Mouse (Mus musculus): ENCODE measurements around the gene Spag7. TPM values are rescaled to one million over a fixed set of nuclear protein-coding genes. Genes with fewer than 3 reads are reported as not detected.

Gene Spag7
- polyA plus RNA-seq, 1 experiment from 2014 or later = 156 TPM

DNA sequence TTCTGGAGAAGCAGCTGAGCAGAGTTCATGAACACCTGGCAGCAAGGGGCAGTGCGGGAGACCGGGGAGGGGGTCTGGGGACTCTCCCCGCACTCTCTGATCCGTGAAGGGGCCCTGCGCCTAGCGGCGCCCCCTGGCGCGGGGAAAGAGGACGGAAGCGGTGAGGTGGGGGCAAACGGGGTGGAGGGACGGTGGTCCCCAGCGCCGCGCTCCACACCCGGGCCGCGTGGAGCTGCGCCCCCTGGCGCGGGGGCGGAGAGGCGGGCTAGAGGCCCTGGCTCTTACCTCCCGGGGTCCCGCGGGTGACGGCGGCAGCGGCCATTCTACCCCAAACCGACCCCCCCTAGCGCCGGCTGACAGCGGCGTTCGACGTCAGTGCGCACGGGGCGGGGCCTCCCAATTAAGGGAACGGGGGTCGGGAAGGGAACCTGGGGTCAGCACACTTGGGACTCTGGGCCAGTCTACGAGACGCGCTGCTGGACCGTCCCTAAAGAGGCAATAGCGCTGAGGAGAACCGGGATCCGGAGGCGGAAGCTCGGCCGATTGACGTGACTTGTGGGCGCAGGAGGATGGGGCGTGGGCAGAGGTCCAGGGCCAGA lies 18.5 kb upstream of the Spag7 start, which contains the start of gene Camta2:
Camta2 (minus strand) TSS at position 505 of the 599 bp plus-strand sequence.
- H3K36me3 ChIP-seq (ENCODE audit: control insufficient read depth, insufficient read depth, low read length) = peaks cover 3% of the 10 kb centered on the region
- peaks cover 7% of the 10 kb centered on the region for H3K4me1 ChIP-seq (ENCODE audit: control insufficient read depth, insufficient read depth, low read length)
- DNase-seq (ENCODE audit: low spot score) (peak; percentile 90), ATAC-seq (ENCODE audit: insufficient number of reproducible peaks, low FRiP score, low TSS enrichment, low read depth) (peak; percentile 86)
- peak within 1 kb of the TSS; percentile 66; the same call in 1 of the 2 replicates for H3K27ac ChIP-seq (replicated peaks; ENCODE audit: low read depth, low read length)
- H3K9ac ChIP-seq (ENCODE audit: low read length) = peak within 1 kb of the TSS; percentile 75
- no peaks in the 10 kb centered on the region for H3K27me3 ChIP-seq (ENCODE audit: control insufficient read depth, insufficient read depth, low read length)
- under 1% methylated on average over 48 of the region's 55 CpGs for WGBS
- peak within 1 kb of the TSS; percentile 82 for H3K4me3 ChIP-seq (ENCODE audit: low read depth, low read length)
- no peaks in the 10 kb centered on the region for H3K9me3 ChIP-seq (ENCODE audit: control insufficient read depth, low read length)
- H3K4me2 ChIP-seq (ENCODE audit: low read depth, severe bottlenecking) = peak within 1 kb of the TSS; percentile 72

DNA sequence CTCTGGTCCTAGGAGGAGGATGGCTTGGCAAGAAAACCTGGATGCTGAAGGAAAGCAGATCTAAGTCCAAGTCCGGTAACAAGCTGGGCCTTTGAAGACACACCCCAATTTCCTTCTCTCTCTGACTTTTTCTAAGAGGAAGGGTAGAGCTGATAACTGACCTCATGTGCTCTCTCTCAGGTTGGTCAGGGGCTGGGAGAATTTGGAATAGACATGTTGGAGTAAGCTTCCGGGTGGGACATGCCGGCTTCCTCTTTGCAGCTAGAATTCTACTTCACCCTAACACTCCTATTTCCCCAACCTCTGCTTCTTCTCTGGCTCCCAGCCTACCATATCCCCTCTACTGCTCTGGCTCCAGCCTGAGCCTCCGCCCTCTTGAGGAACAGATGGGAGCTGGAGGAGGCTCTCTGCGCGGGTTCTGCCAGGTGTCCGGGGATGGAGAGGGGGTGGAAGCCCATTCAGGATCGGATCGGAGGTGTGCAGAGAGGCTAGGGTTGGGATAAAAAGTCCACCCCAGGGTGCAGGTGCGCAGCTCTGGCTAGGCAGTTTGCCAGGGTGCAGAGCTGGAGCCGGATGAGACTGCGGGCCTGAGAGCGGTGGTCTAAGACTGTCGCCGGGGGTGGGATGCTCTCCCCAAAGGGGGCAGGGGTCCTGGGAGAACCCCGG lies 17.8 kb upstream of the Spag7 start:
- peak overlapping the region; percentile 82 for H3K4me3 ChIP-seq (ENCODE audit: low read depth, low read length)
- H3K36me3 ChIP-seq (ENCODE audit: control insufficient read depth, insufficient read depth, low read length) = peaks cover 3% of the 10 kb centered on the region
- DNase-seq (ENCODE audit: low spot score) = peak; percentile 62
- H3K27ac ChIP-seq (replicated peaks; ENCODE audit: low read depth, low read length) = peak overlapping the region; percentile 66; the same call in 1 of the 2 replicates
- peaks cover 12% of the 10 kb centered on the region for H3K4me1 ChIP-seq (ENCODE audit: control insufficient read depth, insufficient read depth, low read length)
- peak overlapping the region; percentile 72 for H3K4me2 ChIP-seq (ENCODE audit: low read depth, severe bottlenecking)
- 0 out of 2 replicates have a peak, but pooled peaks have one; percentile 6 for ATAC-seq (ENCODE audit: insufficient number of reproducible peaks, low FRiP score, low TSS enrichment, low read depth)
- peak overlapping the region; percentile 75 for H3K9ac ChIP-seq (ENCODE audit: low read length)
- WGBS = 4% methylated on average over 16 of the region's 16 CpGs
- H3K27me3 ChIP-seq (ENCODE audit: control insufficient read depth, insufficient read depth, low read length) = no peaks in the 10 kb centered on the region
- H3K9me3 ChIP-seq (ENCODE audit: control insufficient read depth, low read length) = no peaks in the 10 kb centered on the region

GRCm38 (mm10) chr11:70683640-70684039 lies 14.4 kb upstream of the Spag7 start:
- peaks cover 3% of the 10 kb centered on the region for H3K36me3 ChIP-seq (ENCODE audit: control insufficient read depth, insufficient read depth, low read length)
- no peaks in the 10 kb centered on the region for H3K9me3 ChIP-seq (ENCODE audit: control insufficient read depth, low read length)
- H3K4me2 ChIP-seq (ENCODE audit: low read depth, severe bottlenecking) = no peak overlapping the region
- WGBS = 79% methylated on average over 5 of the region's 5 CpGs
- H3K4me3 ChIP-seq (ENCODE audit: low read depth, low read length) = no peak overlapping the region
- DNase-seq (ENCODE audit: low spot score) = no peak
- peaks cover 12% of the 10 kb centered on the region for H3K4me1 ChIP-seq (ENCODE audit: control insufficient read depth, insufficient read depth, low read length)
- no peak overlapping the region for H3K27ac ChIP-seq (replicated peaks; ENCODE audit: low read depth, low read length)
- no peak for ATAC-seq (ENCODE audit: insufficient number of reproducible peaks, low FRiP score, low TSS enrichment, low read depth)
- H3K9ac ChIP-seq (ENCODE audit: low read length) = no peak overlapping the region
- H3K27me3 ChIP-seq (ENCODE audit: control insufficient read depth, insufficient read depth, low read length) = no peaks in the 10 kb centered on the region

DNA sequence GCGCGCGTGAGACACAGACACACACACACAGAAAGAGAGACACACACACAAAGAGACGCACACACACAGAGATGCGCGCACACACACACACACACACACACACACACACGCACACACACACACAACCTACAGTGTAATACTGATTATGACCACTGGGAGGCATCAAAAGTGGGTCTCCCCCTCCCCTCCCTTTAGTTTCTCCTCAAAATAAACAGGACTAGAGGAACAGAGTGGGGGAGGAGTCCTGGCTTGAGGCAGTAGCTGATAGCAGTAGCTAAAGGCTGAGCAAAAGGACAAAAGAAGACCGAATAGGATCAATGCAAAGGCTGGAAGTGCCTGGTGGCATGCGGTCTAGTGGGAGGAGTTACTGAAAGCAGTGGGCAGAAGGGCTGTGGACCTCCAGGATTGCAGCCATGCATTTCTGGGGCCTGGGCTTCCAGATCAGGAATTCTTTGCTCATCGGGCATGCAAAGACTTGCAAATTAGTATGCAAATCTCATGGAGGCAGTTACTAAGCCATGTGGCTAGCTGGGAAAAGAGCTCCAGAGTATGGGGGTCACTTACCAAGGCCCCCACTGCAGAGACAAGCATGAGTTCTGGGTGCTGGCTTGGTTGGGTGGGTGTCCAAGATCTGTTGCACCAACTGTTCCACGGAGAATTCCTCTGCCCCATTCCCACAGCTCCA lies 12.8 kb upstream of the Spag7 start:
- Histone ChIP-seq H3K9me3 (ENCODE audit: control insufficient read depth, low read length) (no peaks in the 10 kb centered on the region), H3K36me3 (ENCODE audit: control insufficient read depth, insufficient read depth, low read length) (peaks cover 3% of the 10 kb centered on the region), H3K4me1 (ENCODE audit: control insufficient read depth, insufficient read depth, low read length) (peaks cover 7% of the 10 kb centered on the region; the same call in 1 of the 2 replicates), H3K4me2 (ENCODE audit: low read depth, severe bottlenecking) (no peak overlapping the region; the same call in 1 of the 2 replicates), H3K4me3 (ENCODE audit: low read depth, low read length) (no peak overlapping the region), H3K9ac (ENCODE audit: low read length) (no peak overlapping the region), H3K27ac (replicated peaks; ENCODE audit: low read depth, low read length) (no peak overlapping the region), H3K27me3 (ENCODE audit: control insufficient read depth, insufficient read depth, low read length) (no peaks in the 10 kb centered on the region)
- 20% methylated on average over 11 of the region's 11 CpGs for whole genome bisulfite sequencing
- ATAC-seq (ENCODE audit: insufficient number of reproducible peaks, low FRiP score, low TSS enrichment, low read depth) (0 out of 2 replicates have a peak, but pooled peaks have one; percentile 39), DNase-seq (ENCODE audit: low spot score) (peak; percentile 43)

DNA sequence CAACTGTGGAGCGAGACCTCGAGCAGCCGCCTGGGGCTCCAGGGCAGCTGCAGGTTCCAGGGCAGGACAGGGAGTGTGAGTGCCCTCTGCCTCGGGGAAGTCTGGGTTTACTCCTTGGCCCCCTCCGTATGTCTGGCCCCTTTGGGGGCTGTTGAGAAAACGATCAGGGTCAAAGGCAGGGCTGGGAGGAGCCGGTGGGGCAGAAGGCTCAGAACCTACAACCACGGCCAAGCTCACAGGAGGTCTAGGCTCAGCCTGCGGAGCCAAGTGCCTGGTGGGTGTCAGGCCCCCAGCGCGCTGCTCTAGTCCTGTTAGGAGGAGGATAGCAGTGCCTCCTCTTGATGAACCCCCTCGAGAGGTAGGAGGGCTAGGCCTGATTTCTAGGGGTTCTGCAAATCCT lies 12.0 kb upstream of the Spag7 start:
- WGBS = 60% methylated on average over 12 of the region's 12 CpGs
- ATAC-seq (ENCODE audit: insufficient number of reproducible peaks, low FRiP score, low TSS enrichment, low read depth) = no peak
- Histone ChIP-seq H3K4me3 (ENCODE audit: low read depth, low read length) (no peak overlapping the region), H3K27ac (replicated peaks; ENCODE audit: low read depth, low read length) (no peak overlapping the region), H3K9me3 (ENCODE audit: control insufficient read depth, low read length) (no peaks in the 10 kb centered on the region), H3K4me1 (ENCODE audit: control insufficient read depth, insufficient read depth, low read length) (peaks cover 6% of the 10 kb centered on the region; the same call in 1 of the 2 replicates), H3K27me3 (ENCODE audit: control insufficient read depth, insufficient read depth, low read length) (no peaks in the 10 kb centered on the region), H3K9ac (ENCODE audit: low read length) (no peak overlapping the region), H3K4me2 (ENCODE audit: low read depth, severe bottlenecking) (no peak overlapping the region), H3K36me3 (ENCODE audit: control insufficient read depth, insufficient read depth, low read length) (peaks cover 3% of the 10 kb centered on the region)
- no peak for DNase-seq (ENCODE audit: low spot score)

DNA sequence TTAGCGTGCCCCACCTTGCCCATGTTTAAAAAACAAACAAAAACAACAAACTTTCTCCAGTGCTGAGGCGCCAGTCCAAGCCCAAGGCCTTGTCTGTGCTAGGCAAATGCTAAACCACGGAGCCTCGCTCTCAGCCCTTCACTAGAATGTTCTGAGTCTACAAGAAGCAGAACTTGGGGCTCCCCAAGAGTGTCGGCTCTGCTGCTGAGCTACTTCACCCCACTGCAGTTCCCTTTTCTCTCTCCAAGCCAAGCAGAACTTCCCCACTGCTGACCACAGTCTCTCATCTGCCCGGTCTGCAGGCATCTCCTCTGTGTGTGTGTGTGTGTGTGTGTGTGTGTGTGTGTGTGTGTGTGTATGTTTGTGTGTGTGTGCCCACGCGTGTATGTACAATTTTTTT lies 10.7 kb upstream of the Spag7 start:
- H3K9me3 ChIP-seq (ENCODE audit: control insufficient read depth, low read length) = no peaks in the 10 kb centered on the region
- H3K27ac ChIP-seq (replicated peaks; ENCODE audit: low read depth, low read length) = no peak overlapping the region
- H3K27me3 ChIP-seq (ENCODE audit: control insufficient read depth, insufficient read depth, low read length) = no peaks in the 10 kb centered on the region
- no peak for ATAC-seq (ENCODE audit: insufficient number of reproducible peaks, low FRiP score, low TSS enrichment, low read depth)
- 89% methylated on average over 8 of the region's 8 CpGs for WGBS
- H3K4me1 ChIP-seq (ENCODE audit: control insufficient read depth, insufficient read depth, low read length) = peaks cover 6% of the 10 kb centered on the region; the same call in 1 of the 2 replicates
- no peak overlapping the region for H3K9ac ChIP-seq (ENCODE audit: low read length)
- no peak overlapping the region for H3K4me2 ChIP-seq (ENCODE audit: low read depth, severe bottlenecking)
- no peak overlapping the region for H3K4me3 ChIP-seq (ENCODE audit: low read depth, low read length)
- DNase-seq (ENCODE audit: low spot score) = no peak
- peaks cover 3% of the 10 kb centered on the region for H3K36me3 ChIP-seq (ENCODE audit: control insufficient read depth, insufficient read depth, low read length)

GRCm38 (mm10) chr11:70679361-70679760 lies 10.1 kb upstream of the Spag7 start:
- H3K9me3 ChIP-seq (ENCODE audit: control insufficient read depth, low read length) = no peaks in the 10 kb centered on the region
- peaks cover 6% of the 10 kb centered on the region; the same call in 1 of the 2 replicates for H3K4me1 ChIP-seq (ENCODE audit: control insufficient read depth, insufficient read depth, low read length)
- H3K9ac ChIP-seq (ENCODE audit: low read length) = no peak overlapping the region
- no peak overlapping the region for H3K4me3 ChIP-seq (ENCODE audit: low read depth, low read length)
- DNase-seq (ENCODE audit: low spot score) (no peak), ATAC-seq (ENCODE audit: insufficient number of reproducible peaks, low FRiP score, low TSS enrichment, low read depth) (no peak)
- no peak overlapping the region for H3K27ac ChIP-seq (replicated peaks; ENCODE audit: low read depth, low read length)
- H3K27me3 ChIP-seq (ENCODE audit: control insufficient read depth, insufficient read depth, low read length) = no peaks in the 10 kb centered on the region
- H3K36me3 ChIP-seq (ENCODE audit: control insufficient read depth, insufficient read depth, low read length) = peaks cover 3% of the 10 kb centered on the region
- H3K4me2 ChIP-seq (ENCODE audit: low read depth, severe bottlenecking) = no peak overlapping the region
- WGBS = 95% methylated on average over 8 of the region's 8 CpGs

DNA sequence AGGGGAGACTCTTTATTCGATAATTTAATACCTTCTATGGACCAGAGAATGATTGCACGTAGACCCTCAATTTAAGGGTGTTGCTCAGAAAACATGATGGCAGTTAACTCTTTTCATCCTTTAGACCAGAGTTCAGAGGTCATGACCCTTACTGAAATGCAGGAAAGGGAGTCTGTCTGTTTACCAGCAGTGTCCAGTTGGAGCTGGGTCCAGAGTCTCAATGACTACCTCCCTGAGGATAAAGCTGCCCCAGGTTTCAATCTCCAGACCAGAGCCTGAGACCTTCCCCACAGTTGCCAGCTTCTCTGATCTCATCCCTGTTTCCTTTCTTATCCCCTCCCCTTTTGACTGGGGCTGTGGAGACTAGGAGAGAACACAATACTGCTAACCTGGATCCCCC lies 9.4 kb upstream of the Spag7 start:
- H3K27me3 ChIP-seq (ENCODE audit: control insufficient read depth, insufficient read depth, low read length) = no peaks in the 10 kb centered on the region
- H3K36me3 ChIP-seq (ENCODE audit: control insufficient read depth, insufficient read depth, low read length) = no peaks in the 10 kb centered on the region; the same call in none of the 2 replicates
- ATAC-seq (ENCODE audit: insufficient number of reproducible peaks, low FRiP score, low TSS enrichment, low read depth) (no peak), DNase-seq (ENCODE audit: low spot score) (no peak)
- H3K4me1 ChIP-seq (ENCODE audit: control insufficient read depth, insufficient read depth, low read length) = peaks cover 6% of the 10 kb centered on the region; the same call in 1 of the 2 replicates
- H3K9ac ChIP-seq (ENCODE audit: low read length) = no peak overlapping the region
- no peak overlapping the region for H3K4me2 ChIP-seq (ENCODE audit: low read depth, severe bottlenecking)
- no peak overlapping the region for H3K27ac ChIP-seq (replicated peaks; ENCODE audit: low read depth, low read length)
- H3K9me3 ChIP-seq (ENCODE audit: control insufficient read depth, low read length) = no peaks in the 10 kb centered on the region
- H3K4me3 ChIP-seq (ENCODE audit: low read depth, low read length) = no peak overlapping the region
- WGBS = 58% methylated on average over 2 of the region's 2 CpGs

Measured in limb, embryonic 11.5 days (tissue).